Mouse (Mus musculus) bone marrow macrophage, adult 2 months (primary cell): ENCODE results near the gene 5730596B20Rik.

Experiments used
- CTCF ChIP-seq: IDR thresholded peaks from 2 replicates; pipeline ENCODE4 v1.5.1; 2012; ENCODE audit warnings: low read depth, mild to moderate bottlenecking, low read length, moderate library complexity
- POLR2A ChIP-seq: IDR thresholded peaks from 2 replicates; pipeline ENCODE4 v1.6.1; 2012; ENCODE audit warnings: mild to moderate bottlenecking, low read depth, low read length, borderline replicate concordance

- TF ChIP-seq POLR2A (no peak), CTCF (no peak)
Measured at GRCm38 (mm10) chr6:52227470-52228222, 50.3 kb downstream of the 5730596B20Rik start.
